Mouse (Mus musculus) ovary, postnatal 14 days (tissue): ENCODE results near the gene March1.
"Not testable (repeated sequence)": the region's sequence is repeated elsewhere in the genome, so short reads cannot be mapped to it uniquely, and the experiment has no call there.

ENCODE experiments used
- DNase-seq: peaks from one replicate; pipeline ENCODE4 v3.0.0; 2022; ENCODE audit warnings: low spot score

Gene March1

DNA sequence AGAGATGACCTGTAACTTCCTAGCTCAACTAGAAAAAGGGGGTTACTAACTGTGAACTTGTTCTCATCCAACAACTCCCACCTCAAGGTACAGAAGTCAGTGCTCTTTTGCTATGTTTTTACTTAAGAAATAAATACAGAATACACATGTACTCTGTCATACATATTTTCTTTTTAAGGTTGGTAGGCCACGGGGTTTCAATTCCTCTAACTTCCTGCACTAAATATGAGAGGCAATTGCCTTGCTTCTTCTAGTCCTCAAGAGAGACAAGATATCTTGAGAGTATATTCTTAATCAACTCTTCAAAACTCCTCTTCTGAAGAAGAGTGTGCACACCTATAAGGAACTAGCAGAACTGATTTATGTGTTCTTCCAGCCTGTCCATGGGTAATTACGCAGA is 797.5 kb downstream of the March1 start:
- no peak for DNase-seq

DNA sequence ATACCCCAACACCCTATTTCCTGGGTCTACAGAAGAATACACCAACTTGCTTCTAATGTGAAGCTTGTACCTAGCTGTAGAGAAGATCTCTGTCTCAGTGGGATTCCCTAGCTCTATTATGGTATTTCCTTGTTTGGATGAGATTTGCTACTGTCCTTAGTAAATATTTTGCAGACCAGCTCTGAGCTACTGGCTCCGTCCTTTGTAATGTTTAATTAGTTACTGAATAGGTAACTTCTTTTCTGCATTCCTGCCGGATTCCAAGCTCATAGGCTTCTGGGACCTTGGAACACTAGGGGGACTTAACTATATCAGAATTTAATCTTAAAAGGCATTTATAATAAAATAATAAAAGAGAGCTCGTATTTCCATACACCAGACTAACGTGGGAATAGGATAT is 799.9 kb downstream of the March1 start:
- not testable (repeated sequence) for DNase-seq

DNA sequence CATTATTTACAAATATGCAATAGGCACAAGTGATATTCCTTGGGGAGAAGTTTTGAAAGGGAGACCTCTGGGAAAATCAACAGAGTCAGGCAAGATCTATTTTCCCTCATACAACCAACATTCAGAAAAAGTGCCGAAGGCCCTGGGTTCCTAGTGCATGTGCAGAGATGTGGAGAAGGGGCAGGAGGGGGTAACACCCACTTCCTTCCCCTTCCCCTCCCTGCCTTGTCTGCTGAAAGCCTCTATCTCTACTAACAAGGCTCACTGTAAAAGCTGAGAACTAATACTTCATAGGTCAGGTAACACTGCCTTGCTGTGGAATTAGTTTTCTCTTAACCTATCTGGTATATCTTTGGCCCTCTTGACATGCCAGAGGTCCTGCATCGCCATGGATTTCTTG is 812.9 kb downstream of the March1 start:
- DNase-seq, result no peak

DNA sequence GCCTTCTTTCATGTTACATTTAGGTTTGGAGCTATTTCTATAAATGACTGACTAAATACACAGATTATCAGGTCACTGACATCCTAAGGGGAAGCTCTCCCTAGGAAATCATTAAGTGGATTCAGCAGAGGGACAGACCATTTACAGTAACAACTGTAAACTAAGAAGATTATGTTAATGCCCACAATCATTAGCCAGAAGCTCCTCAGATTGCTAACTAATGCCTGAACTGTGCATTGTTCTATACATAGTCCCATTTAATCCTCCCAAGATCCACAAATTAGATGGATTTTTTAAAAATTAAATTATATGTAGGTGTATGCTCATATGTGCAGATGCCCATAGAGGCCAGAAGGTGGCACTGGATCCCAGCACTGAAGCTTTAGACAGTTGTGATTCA is 815.9 kb downstream of the March1 start:
- no peak for DNase-seq

DNA sequence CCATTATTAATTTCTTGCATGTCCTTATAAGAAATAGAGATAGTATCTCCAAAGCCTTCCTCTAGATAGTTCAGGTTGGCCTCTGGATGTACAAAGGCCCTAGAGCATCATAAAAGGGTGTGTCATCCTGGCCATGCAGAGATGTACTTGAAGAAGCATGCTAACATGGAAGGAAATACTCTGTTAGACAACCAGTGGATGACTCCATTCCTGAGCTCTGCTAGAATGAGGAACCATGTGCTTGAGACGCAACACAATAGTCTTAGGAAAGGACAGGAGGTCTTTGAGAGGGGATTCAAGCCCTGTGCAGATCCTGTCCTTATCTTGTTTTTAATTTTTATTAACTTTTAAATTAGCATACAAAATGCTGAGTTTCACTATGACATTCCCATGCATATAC is 819.1 kb downstream of the March1 start:
- DNase-seq, result no peak

DNA sequence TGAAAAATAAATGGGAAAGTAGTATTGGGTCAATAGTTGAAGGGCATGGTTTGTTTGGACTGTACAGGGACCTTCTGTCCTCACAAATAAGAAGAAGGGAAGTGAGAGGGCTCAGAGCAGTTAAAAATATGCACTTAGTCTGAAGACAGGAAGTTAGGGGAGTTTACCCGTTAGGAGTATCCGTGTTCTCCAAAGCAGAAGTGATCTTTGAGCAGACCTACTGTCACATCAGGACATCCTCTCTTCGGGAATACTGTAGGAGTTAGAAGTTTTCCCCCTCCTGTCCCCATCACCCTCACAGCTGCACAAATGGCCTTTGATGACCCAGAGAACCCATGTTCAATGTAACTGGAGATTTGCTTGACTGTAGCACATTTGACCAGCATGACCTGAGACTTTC is 820.2 kb downstream of the March1 start:
- DNase-seq, result no peak

DNA sequence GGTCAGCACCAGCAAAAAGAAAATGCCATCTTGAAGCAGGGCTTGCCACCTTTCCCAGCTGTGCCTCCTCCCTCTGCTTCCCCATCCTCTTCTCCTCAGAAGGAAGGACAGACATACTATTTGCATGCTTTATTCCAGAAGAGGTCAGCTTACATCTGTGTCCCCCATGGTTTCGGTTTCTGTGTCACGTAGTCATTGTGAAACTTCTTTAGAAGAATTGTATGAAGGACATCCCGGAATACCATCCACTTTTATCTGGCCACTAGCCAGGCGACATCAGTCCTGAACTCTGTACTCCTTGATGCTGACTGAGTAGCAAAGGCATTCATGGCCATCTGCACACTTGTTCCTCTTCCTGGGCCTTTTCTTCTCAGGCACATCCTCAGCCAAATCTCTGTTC is 820.8 kb downstream of the March1 start:
- DNase-seq, result no peak

DNA sequence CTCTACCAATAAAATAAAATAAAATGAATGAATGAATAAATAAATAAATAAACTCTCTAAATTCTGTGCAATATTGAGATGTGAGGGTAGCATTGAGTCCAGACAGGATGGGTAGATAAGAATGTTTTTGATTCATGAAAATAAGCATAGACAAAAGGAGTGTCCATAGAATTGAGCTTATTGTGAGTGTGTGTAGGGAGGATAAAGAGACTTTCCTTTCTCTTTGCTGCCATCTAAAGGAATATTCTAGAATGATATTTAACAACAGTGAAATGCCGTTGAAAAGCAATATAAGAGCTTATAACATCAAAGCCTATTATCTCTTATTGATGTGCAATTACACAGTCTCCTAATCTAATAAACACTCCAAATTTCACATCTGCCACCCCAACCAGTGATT is 823.4 kb downstream of the March1 start:
- no peak for DNase-seq

DNA sequence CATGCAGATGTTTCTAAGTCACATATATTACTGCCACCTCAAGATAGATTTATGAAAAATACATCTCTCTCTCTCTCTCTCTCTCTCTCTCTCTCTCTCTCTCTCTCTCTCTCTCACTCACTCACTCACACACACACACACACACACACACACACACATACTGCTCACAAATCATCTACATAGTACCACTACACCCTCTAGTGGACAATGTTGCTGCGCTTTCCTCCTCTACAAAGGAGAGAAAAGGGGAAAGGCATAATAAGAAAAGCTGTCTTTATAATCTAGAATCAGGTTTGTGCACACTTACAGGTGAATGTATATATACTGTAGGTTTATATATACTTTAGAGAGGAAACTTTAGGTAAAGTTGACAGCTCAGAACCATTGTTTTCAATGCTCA is 825.1 kb downstream of the March1 start:
- DNase-seq, result peak; percentile 11

DNA sequence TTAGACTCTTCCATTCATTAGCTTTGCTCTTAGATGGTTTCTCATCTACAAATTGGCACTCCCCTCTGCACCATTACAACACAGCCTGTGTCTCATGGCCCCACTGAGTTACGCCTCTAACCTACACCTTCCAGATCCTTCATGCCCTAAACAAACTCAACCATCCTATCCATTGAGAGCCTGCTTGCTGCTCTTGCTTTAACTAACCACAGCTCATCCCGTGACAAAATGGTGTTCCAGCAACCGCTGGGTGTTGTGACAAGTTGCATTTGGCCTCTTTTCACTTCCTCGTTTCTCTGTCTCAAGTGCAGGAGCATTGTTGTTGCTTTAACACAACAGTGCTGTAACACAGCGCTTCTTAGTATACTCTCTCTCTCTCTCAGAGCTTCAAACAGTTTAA is 826.4 kb downstream of the March1 start:
- DNase-seq, result no peak

DNA sequence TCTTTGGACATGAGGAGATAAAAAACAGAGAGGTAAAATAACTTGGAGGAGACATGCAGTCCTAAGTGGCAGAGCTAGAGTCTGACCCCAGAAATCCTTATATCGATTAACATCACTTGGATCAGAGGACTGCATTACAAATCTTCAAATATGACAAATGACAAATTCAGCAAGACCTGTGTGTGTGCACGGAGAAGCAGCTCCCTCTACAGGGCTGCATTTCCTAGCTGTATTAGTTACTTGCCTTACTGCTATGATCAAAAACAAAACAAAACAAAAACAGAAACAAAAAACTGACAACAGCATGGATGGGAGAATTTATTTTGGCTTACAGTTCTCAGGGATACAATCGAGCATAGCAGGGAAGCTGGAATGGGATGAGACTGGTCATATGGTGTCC is 827.7 kb downstream of the March1 start:
- DNase-seq, result no peak

DNA sequence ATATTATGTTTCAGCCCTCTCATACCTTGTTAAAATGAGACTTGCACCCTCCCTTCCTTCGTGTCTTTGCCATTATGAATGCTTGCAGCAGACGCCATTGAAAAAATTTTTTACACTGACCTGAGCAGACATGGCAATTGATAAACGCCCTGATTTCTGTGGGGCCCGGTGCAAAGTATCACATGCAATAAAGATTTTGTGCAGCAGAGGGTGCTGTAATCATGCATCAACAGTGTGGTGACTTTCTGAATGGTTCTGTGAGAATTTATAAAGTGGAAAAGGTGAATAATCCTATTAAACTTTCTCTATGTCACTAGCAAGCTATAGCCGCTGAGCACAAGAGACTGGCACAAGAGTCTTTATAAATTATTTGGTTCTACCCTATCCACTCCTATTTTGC is 833.0 kb downstream of the March1 start:
- peak; percentile 25 for DNase-seq

DNA sequence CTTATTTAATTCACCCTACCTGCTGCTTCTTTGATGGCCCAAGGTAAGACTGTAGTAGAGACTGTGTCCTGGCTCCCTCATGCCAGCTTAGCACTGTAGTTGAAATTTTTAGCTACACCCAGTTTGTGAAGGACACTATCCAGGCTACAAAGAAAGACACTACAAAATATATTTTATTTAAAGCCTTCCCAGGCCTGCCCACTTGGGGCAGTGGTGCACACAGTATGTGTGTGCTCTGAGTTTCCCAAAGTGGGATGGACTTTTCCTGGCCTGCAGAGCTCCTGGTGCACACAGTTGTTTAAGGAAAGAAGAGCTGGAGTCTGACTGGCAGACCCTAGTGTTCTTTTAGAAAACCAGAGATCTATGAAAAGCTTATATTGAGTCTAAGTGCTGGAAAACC is 839.4 kb downstream of the March1 start:
- no peak for DNase-seq

DNA sequence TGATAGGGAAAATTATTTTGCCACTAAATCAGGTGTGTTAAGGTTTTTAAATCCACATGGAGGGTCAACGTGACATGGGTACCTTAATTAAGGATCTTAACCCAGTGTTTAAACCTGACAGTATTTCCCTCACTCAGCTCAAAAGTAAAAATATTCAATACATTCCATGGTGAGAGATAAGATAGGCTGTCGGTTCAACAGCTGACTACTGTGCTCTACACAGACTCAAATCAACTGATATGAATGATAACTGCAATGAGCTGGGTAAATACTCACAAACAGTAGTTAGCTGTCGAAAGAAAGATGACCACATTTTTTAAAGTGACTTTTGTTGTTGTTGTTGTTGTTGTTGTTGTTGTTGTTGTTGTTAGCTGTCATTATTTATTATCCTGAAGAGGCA is 852.1 kb downstream of the March1 start:
- no peak for DNase-seq

DNA sequence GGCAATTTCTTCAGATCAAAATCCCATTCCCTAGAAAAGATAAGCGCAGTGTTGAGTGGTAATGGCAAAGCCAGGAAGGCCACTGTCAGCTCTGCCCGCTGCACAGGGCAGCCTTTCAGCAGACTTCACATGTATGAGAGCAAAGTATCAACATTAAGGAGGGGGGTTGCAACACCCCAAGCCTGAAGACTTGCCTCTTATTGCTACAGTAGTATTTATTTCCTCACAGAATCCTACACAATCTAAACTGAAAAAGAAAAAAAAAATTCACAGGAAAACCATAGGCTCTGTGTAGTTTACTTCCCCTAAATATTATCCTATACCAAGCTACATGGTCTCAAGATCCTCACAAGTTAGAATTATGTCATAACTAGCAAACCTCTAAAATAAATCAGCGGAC is 859.2 kb downstream of the March1 start:
- no peak for DNase-seq

DNA sequence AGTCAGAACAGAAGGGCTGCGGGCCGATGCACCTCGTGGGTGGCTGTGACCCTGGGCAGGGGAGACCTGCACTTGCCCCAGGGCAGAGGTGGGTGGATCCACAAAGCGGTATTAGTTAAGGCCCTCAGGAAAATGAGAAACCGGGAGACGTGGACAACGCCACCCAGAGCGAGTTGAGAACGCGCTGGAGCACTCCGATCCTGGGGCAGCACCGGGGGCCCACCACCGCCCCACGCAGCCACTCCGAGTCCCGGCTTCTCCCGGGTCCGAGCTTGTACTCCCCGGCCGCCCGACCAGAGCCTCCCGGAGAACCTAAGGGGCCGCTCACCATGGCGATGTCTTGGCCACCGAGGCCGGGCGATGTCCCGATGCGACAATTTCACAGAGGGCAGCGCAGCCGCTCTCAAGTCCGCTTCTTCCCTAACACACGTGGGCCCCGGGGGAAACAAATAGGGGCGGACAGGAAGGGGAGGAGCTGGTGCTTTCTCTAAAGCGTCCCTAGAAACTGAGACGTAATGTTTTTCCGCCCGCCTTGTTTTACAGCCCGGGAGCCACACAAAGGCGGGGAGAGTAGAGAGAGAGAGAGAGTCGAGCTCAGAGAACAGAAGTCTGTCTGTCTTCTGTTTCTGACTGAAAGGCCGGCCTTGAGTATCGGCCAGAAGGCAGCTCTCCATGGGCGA is 868.5 kb downstream of the March1 start, which contains the start of gene Tma16:
Tma16 (minus strand) TSS at position 447 of the 680 bp plus-strand sequence.
- peak; percentile 83 for DNase-seq

DNA sequence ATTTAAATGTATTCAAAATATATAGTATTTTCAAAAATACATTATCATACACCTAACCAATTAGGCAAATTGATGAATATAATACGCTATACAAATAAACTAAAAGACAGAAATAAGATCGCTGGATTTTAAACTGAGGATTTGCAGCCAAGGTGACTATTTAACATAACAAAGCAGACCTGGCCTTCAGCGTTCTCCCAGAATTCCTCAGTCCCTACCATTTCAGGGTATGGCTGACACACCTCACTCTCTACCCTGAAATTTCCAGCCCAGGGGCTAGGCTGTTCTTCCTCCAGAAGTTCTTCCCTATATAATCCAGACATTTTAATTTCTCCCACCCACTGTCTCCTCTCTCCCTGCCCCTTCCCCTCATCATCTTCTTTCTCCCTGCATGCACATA is 870.9 kb downstream of the March1 start:
- DNase-seq, result no peak

DNA sequence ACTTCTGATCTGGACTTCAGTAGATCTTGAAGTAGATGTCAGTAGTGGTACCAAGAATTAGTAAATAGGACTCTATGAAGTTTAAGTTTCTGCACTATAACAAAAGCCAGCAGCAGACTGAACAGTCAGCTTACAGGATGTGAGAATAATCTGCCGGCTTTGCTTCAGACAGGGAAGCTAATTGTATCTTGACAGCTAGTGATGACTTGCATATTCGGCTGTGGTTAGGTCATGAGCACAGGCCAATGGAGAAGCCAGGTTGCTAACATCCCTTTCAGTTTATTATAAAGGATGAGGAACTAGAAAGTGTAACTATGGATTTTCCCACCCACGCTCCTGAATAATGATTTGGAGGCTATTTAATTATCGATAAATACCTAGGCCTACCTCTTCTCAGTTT is 872.9 kb downstream of the March1 start:
- no peak for DNase-seq

DNA sequence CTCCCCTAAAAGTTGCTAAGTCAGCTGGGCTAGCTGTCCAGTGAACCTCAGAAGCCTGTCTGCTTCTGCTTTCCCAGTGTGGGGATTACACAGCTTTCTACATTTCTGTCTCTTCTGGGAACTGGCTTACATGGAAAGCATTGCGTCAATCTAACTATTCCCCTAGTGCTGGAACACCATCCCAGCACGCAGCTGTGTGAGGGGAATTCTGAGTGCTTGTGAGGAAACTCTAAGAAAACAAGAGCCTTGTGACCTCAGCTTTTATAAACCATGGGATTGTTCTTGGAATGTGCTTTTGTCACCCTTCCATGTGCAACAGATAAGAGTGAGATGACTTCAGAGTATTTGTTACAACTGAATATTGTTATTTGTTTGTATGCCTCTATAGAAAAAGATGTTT is 876.8 kb downstream of the March1 start:
- no peak for DNase-seq

DNA sequence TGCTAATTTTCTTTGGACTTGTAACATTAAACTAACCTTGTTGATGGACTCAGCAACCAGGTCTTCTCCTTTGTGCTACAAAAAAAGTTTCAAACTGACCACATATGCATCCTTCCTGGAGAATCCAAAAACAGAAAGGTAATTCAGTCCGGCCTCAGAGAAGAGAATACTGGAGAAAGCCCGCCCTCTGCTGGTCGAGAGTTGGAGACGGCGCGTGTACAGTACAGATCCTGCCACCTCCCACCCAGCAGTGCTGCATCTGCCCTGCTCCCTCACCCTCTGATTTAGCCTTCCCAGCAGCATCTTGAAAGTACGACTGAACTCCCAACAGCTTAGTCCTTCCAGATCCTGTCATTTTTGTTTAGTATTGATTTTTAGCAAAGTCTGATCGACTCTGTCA is 878.0 kb downstream of the March1 start:
- peak; percentile 58 for DNase-seq

DNA sequence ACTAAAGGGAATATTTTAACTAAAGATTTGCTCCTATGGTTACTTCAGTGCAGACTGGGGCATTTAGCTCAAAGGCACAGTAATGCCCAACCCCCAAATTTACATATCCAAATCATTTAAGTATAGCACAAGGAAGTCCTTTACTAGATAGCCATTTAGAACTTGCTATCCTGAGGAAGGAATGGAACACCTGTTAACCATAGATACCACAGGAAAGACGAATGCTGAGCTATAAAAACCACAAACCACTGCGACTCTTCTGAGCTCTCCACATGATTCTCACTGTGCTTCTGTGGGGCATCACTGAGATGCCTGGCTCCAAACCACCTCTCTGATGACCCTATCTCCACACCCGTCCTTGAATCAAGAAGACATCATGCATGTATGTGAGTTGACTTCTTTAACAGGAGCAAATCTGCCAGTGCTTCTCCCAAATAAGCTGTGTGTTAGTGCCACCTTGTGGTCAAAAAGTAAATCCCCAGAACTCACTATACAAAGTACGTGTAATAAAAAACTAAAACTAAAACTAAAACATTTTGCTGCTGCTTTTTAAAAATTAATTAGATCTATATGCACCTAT is 879.4 kb downstream of the March1 start:
- DNase-seq, result peak; percentile 22

DNA sequence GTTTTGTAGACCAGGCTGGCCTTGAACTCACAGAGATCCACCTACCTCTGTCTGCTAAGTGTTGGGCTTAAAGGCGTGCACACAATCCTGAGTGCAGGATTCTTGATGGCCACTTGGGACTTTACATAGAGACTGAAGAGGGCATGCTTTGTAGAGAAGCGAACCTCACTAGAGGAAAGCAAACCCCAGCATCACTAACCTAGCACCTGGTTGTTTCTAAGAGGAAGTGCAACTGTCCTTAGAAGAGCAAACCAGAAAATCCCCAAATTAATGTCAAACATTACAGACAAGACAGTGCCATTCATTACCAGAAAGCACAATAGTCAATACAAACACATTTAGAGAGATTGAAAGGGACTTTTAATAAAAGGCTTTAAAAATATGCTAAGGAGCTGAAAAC is 885.7 kb downstream of the March1 start:
- DNase-seq, result no peak

DNA sequence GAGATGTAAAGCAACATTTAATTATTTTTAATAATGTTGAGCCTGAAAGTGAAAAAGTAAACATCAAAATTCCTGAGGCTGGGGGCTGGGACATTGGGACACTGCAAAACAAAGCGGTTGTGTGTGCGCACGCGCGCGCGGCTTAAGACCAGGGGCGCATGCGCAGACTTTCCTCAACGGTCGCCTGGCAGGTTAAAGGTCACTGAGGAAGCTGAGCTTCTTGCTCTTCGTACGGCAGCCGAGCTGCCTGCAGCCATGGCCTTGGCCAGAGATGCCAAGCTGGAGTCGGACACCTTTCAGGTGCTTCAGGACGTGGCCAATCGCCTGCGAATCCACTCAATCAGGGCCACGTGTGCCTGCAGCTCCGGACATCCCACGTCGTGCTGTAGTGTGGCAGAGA is 893.8 kb downstream of the March1 start, which contains the start of gene Tktl2:
Tktl2 (plus strand) TSS at position 220 of the 400 bp plus-strand sequence.
- no peak for DNase-seq

DNA sequence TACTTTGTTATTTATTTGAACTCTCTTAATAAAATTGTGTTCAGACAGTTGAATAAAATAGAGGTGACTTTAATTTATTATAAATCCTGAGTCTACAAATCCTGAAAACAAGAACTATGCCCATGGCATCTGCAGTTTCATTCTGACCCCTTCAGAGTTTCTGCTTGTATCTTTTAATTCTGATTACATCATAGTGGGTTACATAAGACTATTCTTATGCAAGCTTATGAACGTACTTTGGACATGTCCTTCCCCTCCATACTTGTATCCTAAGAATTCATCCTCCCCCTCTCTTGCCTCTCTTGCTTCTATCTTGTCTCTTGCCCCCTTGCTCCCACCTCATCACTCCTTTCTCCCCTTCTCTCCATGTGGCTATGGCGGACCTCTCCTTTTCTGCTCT is 901.4 kb downstream of the March1 start:
- no peak for DNase-seq
